Mouse (Mus musculus): ENCODE results near the gene Gse1.

Gene Gse1

DNA sequence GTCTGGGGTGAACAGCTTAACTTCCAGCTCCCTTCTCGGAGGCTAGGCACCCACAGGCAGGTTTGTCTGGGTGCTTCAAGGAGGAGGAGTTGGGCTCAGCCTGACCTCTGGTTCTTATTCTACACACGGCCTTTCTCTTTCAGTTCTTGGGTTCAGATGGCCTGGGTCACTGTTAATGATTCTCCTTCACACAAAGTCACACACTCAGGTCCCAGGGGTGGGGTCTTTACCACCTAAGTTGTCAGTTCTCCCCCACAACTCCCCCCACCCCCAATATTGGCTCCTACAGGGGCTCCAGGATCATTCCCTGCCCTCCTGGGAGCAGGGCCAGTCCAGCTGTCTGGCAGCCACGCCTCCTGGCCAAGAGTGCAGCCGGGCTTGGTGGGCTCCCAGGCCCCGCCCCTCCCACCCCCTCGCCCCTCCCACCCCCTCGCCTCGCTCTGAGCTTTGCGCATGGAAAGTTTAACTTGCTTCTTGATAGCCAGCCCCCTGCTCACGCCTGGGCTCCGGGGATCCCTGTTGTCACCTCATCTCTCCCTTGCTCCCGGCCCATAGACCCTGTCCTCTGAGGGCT, 288.0 kb downstream of the Gse1 start:
- H3K9me3 ChIP-seq (ENCODE audit: low read length), result no peaks in the 10 kb centered on the region
- no peaks in the 10 kb centered on the region for H3K27me3 ChIP-seq (ENCODE audit: insufficient read depth, low read length)
- H3K36me3 ChIP-seq (ENCODE audit: insufficient read depth, low read length), result no peaks in the 10 kb centered on the region
- TF ChIP-seq NANOG (IDR thresholded peaks at IDR 0.05; ENCODE audit: borderline replicate concordance, low read length), result no peak
- no peak for TF ChIP-seq CTCF (conservative IDR thresholded peaks at IDR 0.05; ENCODE audit: low read length)
- peaks cover 97% of the 10 kb centered on the region for H3K4me1 ChIP-seq (replicated peaks; ENCODE audit: low read depth, low read length)
- H3K4me3 ChIP-seq (replicated peaks; ENCODE audit: low read length), result peak overlapping the region; percentile 26

DNA sequence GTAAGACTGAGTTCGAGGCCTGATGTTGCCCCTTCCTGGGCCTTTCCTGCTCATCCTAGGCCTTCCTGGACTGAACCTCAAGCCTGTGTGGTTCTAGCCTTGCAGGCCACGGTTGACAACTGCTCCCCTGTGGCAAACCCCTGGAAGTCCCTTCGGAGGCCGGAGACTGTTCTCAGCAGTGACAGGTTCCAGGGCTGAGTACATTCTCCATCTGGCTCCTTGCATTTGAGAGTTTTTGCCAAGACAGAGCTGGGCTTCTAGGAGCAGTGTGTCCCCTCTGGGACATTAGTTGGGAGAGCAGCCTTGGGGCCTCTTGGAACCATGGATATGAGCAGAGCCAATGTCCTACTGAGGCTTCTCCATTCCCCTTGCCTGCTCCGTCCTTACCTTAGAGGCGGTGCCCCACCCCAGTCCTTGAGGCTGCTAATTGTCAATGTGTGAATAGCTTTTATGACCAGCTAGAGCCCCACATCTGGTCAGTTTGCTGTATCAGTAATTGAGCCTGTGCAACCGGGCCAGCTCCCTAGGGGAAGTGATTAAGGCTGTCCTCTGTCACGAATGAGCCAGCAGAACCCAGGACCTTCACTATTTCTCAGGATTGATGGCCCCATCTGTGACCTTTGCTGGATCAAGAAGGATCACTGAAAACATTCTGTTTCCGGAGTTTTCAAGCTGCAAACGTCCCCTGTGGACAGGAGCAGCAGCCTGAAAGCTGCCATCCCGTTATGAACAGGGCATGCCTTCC, 289.6 kb downstream of the Gse1 start:
- H3K4me3 ChIP-seq (replicated peaks; ENCODE audit: low read length), result peak overlapping the region; percentile 32
- peaks cover 94% of the 10 kb centered on the region for H3K4me1 ChIP-seq (replicated peaks; ENCODE audit: low read depth, low read length)
- H3K27me3 ChIP-seq (ENCODE audit: insufficient read depth, low read length), result peaks cover 10% of the 10 kb centered on the region
- H3K9me3 ChIP-seq (ENCODE audit: low read length), result no peaks in the 10 kb centered on the region
- H3K36me3 ChIP-seq (ENCODE audit: insufficient read depth, low read length), result no peaks in the 10 kb centered on the region
- TF ChIP-seq POU5F1 (IDR thresholded peaks at IDR 0.05; ENCODE audit: borderline replicate concordance, low read length) (no peak), NANOG (IDR thresholded peaks at IDR 0.05; ENCODE audit: borderline replicate concordance, low read length) (no peak), CTCF (conservative IDR thresholded peaks at IDR 0.05; ENCODE audit: low read length) (no peak)

DNA sequence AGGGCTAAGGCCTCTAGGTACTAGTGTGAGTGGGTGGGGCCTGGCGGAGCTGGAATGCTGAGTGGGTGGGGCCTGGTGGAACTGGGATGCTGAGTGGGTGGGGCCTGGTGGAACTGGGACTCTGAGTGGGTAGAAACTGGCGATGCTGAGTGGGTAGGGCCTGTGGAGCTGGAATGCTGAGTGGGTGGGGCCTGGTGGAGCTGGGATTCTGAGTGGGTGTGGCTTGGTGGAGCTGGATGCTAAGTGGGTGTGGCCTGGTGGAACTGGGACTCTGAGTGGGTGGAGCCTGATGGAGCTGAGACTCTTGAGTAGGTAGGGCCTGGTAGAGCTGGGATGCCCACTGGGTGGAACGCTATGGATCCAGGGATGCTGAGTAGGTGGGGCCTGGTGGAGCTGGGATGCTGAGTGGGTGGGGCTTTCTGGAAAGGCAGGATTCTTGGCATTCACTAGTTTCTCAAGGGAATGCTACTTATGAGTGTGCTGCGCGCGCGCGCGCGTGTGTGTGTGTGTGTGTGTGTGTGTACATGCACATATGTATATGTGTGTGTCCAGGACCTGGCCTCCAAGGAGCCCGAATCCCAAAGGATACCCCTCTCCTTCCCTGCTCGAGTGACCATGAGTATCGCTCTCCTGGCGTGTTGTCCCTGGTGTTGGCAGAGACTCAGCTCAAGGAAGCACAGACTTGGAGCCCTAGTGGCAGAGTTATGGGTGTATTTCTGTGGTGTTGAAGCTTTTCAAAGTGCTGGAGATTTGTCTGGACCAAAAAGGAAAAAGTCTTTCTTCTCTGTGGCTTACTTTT, 290.7 kb downstream of the Gse1 start:
- Histone ChIP-seq H3K4me3 (replicated peaks; ENCODE audit: low read length) (peak overlapping the region; percentile 32), H3K4me1 (replicated peaks; ENCODE audit: low read depth, low read length) (peaks cover 94% of the 10 kb centered on the region), H3K36me3 (ENCODE audit: insufficient read depth, low read length) (no peaks in the 10 kb centered on the region), H3K9me3 (ENCODE audit: low read length) (no peaks in the 10 kb centered on the region), H3K27me3 (ENCODE audit: insufficient read depth, low read length) (peaks cover 13% of the 10 kb centered on the region)
- no peak for TF ChIP-seq CTCF (conservative IDR thresholded peaks at IDR 0.05; ENCODE audit: low read length)
- TF ChIP-seq NANOG (IDR thresholded peaks at IDR 0.05; ENCODE audit: borderline replicate concordance, low read length), result no peak
- no peak for TF ChIP-seq POU5F1 (IDR thresholded peaks at IDR 0.05; ENCODE audit: borderline replicate concordance, low read length)

DNA sequence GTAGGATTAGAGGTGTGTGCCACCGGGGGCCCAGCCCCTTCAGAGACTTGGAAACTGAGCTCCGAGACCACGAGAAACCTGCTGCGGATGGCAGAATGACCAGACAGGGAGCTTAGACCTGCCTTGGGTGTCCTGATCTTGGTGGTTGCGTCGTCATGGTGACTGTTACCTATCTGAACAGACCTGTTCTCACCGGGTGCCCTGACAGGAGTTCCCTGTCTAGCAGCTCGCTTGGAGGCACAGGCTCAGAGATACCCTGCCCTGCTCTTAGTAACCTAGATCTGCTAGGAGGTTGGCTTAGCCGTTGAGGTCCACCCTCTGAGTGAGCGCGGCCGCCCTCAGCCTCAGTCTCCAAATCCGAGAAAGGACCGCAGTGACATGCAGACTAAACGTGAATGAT, 292.0 kb downstream of the Gse1 start:
- Histone ChIP-seq H3K9me3 (ENCODE audit: low read length) (no peaks in the 10 kb centered on the region), H3K36me3 (ENCODE audit: insufficient read depth, low read length) (no peaks in the 10 kb centered on the region), H3K4me1 (replicated peaks; ENCODE audit: low read depth, low read length) (peaks cover 94% of the 10 kb centered on the region), H3K4me3 (replicated peaks; ENCODE audit: low read length) (peak overlapping the region; percentile 53), H3K27me3 (ENCODE audit: insufficient read depth, low read length) (peaks cover 13% of the 10 kb centered on the region)
- TF ChIP-seq POU5F1 (IDR thresholded peaks at IDR 0.05; ENCODE audit: borderline replicate concordance, low read length) (no peak), CTCF (conservative IDR thresholded peaks at IDR 0.05; ENCODE audit: low read length) (no peak)

DNA sequence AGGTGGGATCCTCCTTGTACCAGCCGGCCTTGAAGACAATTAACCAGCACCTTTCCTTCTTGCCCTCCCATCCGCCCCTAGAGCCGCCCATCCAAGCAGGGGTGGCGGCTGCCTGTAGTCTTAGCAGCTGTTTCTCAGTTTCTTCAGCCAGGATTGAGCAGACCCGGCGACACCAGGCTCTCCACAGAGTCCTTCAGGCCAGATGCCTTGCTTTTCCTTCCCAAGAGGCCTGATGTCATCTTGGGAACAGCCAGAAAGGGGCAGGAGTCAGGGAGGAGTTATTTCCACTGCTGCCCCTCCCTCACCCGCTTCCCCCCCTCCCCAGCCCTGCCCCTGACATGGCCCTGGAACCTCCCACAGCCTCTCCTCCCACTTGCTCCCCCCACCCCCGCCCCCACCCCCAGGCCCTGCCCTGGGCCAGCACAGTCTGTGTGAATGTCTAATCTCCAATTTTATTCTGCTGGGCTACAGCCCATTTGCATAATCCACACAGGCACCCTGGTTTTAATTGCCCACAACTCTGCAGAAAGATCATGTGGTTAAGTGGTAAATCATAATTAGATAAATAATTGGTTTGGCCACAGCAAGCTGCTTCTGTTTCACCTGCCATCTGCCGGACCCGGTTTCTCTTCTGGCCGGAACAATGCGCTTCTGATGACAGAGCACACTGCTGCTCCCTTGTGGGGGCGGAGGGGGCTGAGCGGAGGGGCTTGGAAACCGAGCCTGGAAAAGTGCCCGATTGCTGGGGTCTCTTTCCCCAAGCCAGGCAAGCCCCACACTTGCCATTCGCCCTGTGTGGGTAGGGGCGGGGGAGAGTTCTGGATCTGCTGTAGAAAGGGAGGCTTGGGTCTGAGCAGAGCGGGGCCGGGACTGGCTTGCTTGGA, 292.7 kb downstream of the Gse1 start:
- peaks cover 13% of the 10 kb centered on the region for H3K27me3 ChIP-seq (ENCODE audit: insufficient read depth, low read length)
- no peaks in the 10 kb centered on the region for H3K36me3 ChIP-seq (ENCODE audit: insufficient read depth, low read length)
- H3K4me3 ChIP-seq (replicated peaks; ENCODE audit: low read length), result peak overlapping the region; percentile 58
- TF ChIP-seq CTCF (conservative IDR thresholded peaks at IDR 0.05; ENCODE audit: low read length), result no peak
- TF ChIP-seq NANOG (IDR thresholded peaks at IDR 0.05; ENCODE audit: borderline replicate concordance, low read length), result no peak
- TF ChIP-seq POU5F1 (IDR thresholded peaks at IDR 0.05; ENCODE audit: borderline replicate concordance, low read length), result no peak
- peaks cover 94% of the 10 kb centered on the region for H3K4me1 ChIP-seq (replicated peaks; ENCODE audit: low read depth, low read length)
- no peaks in the 10 kb centered on the region for H3K9me3 ChIP-seq (ENCODE audit: low read length)

DNA sequence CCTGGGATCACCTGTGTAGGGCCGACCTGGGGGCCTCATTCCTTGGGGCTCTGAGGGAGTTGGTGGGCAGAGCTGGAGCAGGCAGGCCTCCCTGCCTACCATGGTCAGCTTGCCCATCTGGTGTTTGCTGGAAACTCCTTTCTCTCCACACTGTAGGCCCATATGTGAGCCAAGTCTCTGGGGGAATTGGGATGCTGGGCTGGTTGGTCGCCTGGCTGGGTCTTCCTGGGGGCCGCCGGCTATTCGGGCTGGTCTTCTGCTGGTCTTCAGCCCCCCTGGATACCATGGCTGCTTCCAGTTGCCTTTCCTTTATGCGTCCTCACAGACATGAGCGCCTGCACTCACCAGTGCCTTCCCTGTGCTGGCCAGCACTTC, 293.3 kb downstream of the Gse1 start:
- TF ChIP-seq POU5F1 (IDR thresholded peaks at IDR 0.05; ENCODE audit: borderline replicate concordance, low read length), result no peak
- no peak for TF ChIP-seq CTCF (conservative IDR thresholded peaks at IDR 0.05; ENCODE audit: low read length)
- TF ChIP-seq NANOG (IDR thresholded peaks at IDR 0.05; ENCODE audit: borderline replicate concordance, low read length), result no peak
- Histone ChIP-seq H3K4me3 (replicated peaks; ENCODE audit: low read length) (peak overlapping the region; percentile 58), H3K4me1 (replicated peaks; ENCODE audit: low read depth, low read length) (peaks cover 94% of the 10 kb centered on the region), H3K9me3 (ENCODE audit: low read length) (no peaks in the 10 kb centered on the region), H3K36me3 (ENCODE audit: insufficient read depth, low read length) (no peaks in the 10 kb centered on the region), H3K27me3 (ENCODE audit: insufficient read depth, low read length) (peaks cover 13% of the 10 kb centered on the region)

DNA sequence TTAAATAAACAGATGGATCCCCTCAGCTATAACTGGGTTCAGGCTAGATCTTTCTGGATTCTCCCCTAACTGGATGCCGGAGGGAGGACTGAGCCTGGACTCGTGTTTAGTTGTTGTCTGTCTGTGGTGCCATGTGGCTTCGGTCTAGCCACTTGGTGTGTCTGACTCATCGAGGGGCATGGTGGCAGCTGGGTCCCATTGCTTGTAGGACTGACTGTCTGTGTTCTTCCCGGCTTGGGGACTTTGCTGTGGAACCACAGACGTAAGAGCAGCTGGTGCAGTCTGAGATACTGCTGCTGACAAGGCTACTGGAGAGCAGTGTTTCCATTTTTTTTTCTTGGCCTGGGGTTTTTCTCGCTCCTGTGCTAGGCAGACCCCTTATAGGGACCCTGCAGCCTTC, 295.4 kb downstream of the Gse1 start:
- TF ChIP-seq NANOG (IDR thresholded peaks at IDR 0.05; ENCODE audit: borderline replicate concordance, low read length) (no peak), POU5F1 (IDR thresholded peaks at IDR 0.05; ENCODE audit: borderline replicate concordance, low read length) (no peak), CTCF (conservative IDR thresholded peaks at IDR 0.05; ENCODE audit: low read length) (no peak)
- Histone ChIP-seq H3K9me3 (ENCODE audit: low read length) (no peaks in the 10 kb centered on the region), H3K27me3 (ENCODE audit: insufficient read depth, low read length) (peaks cover 13% of the 10 kb centered on the region), H3K4me3 (replicated peaks; ENCODE audit: low read length) (no peak overlapping the region), H3K4me1 (replicated peaks; ENCODE audit: low read depth, low read length) (peaks cover 95% of the 10 kb centered on the region), H3K36me3 (ENCODE audit: insufficient read depth, low read length) (no peaks in the 10 kb centered on the region)

DNA sequence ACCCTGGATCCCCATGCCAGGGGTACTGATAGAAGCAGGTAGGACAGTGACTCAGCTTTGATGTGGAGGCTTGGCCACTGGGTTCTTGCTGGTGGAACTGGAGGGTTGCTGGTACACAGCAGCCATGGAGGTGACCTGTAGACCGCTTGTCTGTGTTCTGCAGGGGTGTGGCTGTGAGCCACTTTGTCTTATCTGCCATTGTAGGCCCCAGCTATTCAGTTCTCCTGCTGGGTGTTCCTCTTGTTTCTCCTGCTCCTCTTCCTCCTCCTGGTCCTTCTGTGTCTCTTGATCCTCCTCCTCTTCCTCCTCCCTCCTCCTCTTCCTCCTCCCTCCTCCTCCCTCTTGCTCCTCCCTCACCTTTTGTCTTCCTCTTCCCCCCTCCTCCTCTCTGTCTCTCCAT, 296.9 kb downstream of the Gse1 start:
- H3K4me1 ChIP-seq (replicated peaks; ENCODE audit: low read depth, low read length), result peaks cover 94% of the 10 kb centered on the region
- no peaks in the 10 kb centered on the region for H3K36me3 ChIP-seq (ENCODE audit: insufficient read depth, low read length)
- TF ChIP-seq NANOG (IDR thresholded peaks at IDR 0.05; ENCODE audit: borderline replicate concordance, low read length), result no peak
- TF ChIP-seq CTCF (conservative IDR thresholded peaks at IDR 0.05; ENCODE audit: low read length), result no peak
- TF ChIP-seq POU5F1 (IDR thresholded peaks at IDR 0.05; ENCODE audit: borderline replicate concordance, low read length), result no peak
- H3K4me3 ChIP-seq (replicated peaks; ENCODE audit: low read length), result 0 out of 2 replicates have a peak overlapping the region, but pooled peaks have one; percentile 17
- H3K27me3 ChIP-seq (ENCODE audit: insufficient read depth, low read length), result peaks cover 13% of the 10 kb centered on the region
- no peaks in the 10 kb centered on the region for H3K9me3 ChIP-seq (ENCODE audit: low read length)

All from E14TG2a.4 (cell line).